Mouse (Mus musculus) cerebellum, postnatal 36 days (tissue): ENCODE measurements around the gene Palm.

Source experiments
- DNase-seq, 2 experiments: peaks; one replicate each; pipeline ENCODE4 v3.0.0; 2021 to 2022; ENCODE audit warnings: mixed read lengths in 2 of 2

Palm gene

GRCm38 (mm10) chr10:79832026-79832785 lies 38.8 kb downstream of the Palm start:
- no peak for DNase-seq

GRCm38 (mm10) chr10:79832786-79833181 lies 39.4 kb downstream of the Palm start:
- DNase-seq, result no peak

- DNase-seq, result peak; percentile 77 to 78
Measured at GRCm38 (mm10) chr10:79834769-79835398, 41.5 kb downstream of the Palm start.

DNA sequence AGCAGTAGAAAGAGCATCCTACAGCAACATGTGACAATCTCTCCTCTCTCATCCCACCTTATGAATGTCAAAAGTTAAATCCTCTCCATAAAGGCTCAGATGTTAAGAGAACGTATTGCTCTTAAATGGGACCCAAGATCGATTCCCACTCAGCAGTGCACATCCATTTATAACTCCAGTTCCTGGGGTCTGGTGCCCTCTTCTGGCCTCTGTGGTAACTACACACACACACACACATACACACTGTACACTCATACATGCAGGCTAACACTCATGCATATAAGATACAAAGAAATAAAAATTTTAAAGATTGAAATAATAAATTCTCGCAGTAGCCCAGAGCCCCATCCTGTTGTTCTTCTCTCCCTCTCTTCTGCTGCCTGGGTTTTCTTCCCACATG lies 43.5 kb downstream of the Palm start:
- no peak for DNase-seq

DNA sequence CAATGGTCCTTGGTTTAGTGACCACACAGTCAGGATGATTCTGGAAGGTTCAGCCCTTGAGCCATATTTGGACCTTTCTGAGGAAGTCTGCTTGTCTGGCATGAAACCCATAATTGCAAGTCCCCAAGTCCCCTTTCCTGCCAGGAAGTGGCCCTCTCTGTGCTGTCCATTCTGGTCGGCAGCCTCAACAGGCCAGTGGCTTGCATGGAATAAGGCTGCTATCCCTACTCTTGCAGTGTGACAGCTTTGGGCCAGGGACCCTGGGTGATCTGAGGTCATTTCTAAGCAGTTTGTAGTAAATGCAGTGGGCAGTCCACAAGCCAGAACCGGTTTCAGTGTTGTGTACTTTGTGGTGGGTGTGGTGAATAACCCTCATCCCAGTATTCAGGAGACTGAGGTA lies 44.8 kb downstream of the Palm start:
- DNase-seq, result no peak

DNA sequence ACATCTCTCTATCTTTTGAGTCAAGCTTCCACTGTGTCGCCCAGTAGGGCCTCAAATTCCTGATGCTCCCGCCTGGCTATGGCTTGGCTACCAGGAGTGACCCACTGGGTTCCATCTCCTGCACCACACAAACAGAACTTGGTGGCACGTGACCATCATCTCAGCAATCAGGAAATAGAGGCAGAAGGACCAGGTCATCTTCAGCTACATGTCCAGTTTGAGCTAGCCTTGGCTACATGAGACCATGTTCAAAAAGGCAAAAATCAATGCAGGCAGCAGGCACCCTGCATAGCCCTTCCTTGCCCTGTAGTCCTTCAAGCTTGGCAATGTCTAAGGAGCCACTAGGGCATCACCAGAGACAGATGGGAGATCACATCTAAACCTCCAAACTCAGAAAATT lies 46.7 kb downstream of the Palm start:
- no peak for DNase-seq

GRCm38 (mm10) chr10:79840644-79841551 lies 47.5 kb downstream of the Palm start:
- peak; percentile 61 to 62 for DNase-seq

GRCm38 (mm10) chr10:79842322-79842721 lies 49.0 kb downstream of the Palm start:
- DNase-seq, result no peak

GRCm38 (mm10) chr10:79843476-79843875 lies 50.1 kb downstream of the Palm start:
- no peak for DNase-seq

GRCm38 (mm10) chr10:79846553-79846952 lies 53.2 kb downstream of the Palm start:
- DNase-seq, result no peak

DNA sequence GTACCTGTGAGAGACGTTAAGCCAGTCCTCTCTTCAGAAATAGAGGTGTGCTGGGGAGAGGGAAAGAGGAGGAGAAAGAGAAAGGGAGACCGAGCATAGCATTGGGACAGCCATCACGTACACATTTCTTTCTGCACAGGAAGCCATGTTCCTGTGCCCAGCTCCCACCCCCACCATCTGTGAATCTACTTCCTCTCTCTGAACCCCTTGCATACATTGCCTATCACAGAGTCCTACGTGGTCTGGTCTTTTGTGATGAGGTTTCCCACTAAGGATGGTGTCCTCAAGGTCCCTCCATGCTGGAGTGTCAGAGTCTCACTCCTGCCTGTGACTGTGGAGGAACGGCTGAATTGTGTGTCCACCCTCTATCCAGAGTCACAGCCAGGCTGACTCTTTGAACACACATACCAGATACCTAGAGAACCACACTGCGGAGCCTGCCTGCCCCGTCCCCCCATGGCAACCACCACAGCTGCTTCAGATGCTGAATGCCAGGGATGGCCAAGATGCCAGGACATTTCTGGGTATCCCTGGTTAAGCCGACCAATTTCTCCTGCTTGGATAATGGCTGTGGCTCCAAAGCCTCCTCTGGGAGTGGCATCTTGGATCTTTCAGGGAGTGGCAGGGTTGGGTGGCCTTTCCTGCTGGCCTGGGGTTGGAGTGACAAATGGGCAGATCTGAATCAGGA lies 56.7 kb downstream of the Palm start:
- DNase-seq, result no peak

DNA sequence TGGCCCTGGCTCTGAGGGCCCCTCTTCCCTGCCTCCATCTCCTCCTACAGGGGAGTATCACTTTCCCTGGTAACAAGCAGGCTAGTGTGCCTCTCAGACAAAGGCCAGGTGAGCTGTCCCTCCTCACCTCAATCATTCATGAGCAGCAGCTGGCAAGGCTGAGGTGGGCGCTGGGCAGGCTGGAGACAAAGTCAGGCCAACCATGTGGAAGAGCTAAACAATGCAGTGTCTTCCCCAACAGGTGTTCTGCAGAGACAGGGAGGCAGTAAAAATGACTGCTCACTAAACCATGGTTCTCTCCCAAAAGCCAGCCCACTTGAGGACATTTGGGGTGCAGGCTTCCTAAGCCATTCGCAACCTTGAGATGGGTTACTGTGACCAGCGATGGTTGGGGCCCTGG lies 58.3 kb downstream of the Palm start:
- no peak for DNase-seq

DNA sequence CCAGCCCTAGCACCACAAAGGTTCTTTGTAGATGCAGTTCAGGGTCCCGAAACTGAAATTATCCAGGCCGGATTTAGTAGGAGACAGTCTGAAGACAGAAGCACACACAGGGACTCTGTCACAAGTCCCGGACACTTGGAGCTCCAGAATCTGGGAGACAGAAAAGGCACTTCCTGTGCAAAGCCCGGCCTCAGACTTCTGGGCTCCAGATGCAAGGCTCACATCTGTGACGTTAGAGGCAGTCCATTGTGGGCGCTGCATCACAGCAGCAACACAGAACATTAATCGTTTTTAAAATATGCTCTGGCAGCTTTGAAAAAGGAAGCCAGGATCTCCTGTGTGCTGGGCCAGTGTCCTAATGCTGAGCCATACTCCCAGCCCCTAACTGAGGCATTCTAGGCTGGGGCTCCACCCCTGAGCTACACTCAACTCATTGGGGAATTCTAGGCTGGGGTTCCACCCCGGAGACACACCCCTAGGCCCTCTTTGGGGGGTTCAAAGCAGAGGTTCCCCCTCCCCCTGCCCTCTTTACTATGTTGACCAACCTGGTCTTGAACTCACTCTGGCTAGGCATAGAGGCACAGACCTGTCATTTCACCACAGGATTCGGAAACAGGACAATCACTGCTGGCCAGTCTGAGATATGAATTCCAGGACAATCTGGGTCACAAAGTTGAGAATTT lies 58.9 kb downstream of the Palm start:
- no peak for DNase-seq

GRCm38 (mm10) chr10:79852827-79853226 lies 59.5 kb downstream of the Palm start:
- no peak for DNase-seq

- DNase-seq, result peak; percentile 82 to 84
Measured at GRCm38 (mm10) chr10:79853392-79853791, 60.0 kb downstream of the Palm start.

DNA sequence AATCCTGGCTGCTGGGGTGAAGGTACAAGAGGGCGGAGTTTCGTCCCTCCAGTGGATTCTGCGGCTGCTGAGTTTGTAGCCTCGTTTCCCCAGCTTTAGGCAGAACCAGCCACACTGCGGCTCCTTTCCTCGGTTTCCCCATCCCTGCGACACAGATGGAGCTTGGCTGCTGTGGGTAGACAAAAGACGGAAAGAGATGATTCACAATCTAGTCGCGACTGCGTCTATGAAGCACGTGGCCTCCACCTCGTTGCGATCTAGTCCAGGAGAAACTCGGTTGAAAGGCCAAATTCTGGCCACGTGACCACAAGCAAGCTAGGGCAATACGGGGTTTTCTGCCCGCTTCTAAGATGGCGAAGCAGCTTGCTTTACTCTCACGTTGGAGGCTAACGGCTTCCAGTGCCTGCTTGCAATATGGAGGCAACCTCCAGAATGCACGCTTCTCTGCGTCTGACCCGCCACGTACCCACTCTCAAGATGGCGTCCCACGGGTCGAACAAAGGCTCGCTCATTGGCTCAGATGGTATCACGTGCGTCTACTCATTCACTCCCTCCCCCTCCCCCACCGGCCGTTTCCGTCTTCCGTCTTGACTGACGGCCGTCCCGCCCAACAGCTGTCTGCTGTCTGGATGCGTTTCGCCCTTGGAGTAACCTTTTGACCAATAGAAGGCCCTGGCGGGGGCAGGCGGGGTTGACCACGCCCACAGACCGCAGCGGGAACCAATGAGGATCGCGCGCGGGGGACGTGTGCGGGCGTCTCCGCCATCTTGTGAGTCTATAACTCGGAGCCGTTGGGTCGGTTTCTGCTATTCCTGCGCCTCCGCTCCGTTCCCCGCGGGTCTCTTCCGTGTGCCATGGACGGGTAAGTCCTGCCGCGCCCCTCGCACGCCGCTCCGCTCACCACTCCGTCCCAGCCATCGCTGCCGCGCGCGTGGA lies 60.8 kb downstream of the Palm start, which contains the start of gene Ptbp1:
Gene Ptbp1, plus strand, starts transcription at position 568 of the 936 bp plus-strand sequence.
- DNase-seq, result peak; percentile 99

DNA sequence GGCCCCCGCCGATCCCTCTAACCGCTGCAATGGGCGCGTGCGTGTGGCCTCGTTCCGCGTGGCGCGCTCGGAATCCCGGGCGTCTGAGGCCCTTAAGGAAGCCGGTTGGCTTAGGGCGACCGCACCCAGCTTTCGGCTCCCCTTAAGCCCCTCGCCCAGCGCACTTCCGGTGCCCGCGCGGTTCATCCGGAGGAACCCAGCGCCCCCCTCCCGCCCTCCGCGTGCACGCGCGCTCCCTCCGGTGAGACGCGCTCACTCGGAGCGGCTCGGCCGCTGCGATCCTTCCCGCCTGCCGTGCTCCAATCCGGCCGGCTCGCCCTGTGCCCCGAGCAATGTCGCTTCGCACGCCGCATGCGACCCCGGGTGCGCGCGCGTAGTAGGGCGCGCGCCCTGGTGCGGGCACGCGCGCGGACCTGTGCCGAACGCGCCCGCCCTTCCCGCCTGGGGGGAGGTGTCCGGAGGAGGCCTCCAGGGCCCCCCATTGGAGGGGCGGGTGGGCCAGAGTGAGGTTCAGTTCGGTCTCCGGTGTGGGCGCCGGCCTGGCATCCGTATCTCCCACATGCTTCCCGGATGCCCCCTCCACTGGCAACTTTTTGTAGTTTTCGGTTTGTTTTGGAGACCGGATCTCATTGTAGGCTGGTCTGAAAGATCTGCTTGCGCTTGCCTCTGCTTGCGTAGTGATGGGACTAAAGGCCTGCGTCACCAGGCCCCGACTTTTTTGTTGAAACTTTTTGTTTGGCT lies 61.6 kb downstream of the Palm start:
- DNase-seq, result peak; percentile 59 to 67

DNA sequence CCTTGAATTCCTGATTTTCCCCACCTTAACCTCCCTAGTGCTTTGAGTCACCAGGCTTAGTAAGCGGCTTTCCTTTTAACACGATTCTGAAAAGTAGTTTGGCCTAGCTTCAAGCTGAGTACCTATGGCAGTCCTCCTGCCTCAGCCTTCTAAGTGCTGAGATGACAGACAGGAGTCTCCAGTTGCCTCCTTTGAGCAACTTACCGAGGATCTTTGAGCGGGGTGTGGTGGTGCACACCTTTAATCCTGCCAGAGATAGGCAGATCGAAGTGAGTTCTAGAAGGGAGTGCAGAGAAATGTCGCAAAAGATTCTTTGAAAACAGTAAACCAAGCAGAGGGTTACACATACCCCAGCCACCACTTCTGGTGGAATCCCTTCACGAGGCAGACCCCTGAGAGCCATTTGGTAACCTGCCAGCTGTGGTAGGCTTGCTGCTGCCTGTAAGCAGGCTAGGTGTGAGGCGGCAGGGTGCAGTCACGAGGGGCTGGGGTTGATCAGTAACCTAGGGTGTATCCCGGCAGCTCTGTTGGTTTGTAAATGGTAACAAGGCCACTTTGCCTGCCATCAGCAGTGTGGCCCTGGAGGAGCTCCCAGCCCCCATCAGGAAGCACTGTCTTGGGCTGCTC lies 62.3 kb downstream of the Palm start:
- peak in 1 of 2 experiments; percentile 37 for DNase-seq

GRCm38 (mm10) chr10:79856280-79856679 lies 62.9 kb downstream of the Palm start:
- DNase-seq, result no peak
